Mouse (Mus musculus) activated CD4-positive, CD25-positive, alpha-beta regulatory T cell, adult 4 months (primary cell): ENCODE results near the gene Ap5m1. TPM values are rescaled to one million over a fixed set of nuclear protein-coding genes. Genes with fewer than 3 reads are reported as not detected.

Experiments
- ATAC-seq: one replicate; pipeline ENCODE4 v1.8.0; 2017
- polyA plus RNA-seq, 2 experiments: library from polyadenylated mRNA; unstranded; fragments of 100-300 nt; shearing (Covaris generic); gene quantifications; one replicate each; pipeline ENCODE4 v1.2.1; 2017

The Ap5m1 gene
- polyA plus RNA-seq, 2 experiments from 2014 or later = 51.0 to 56.1 TPM

- ATAC-seq = no peak
Measured at GRCm38 (mm10) chr14:49128544-49129263, 62.8 kb downstream of the Ap5m1 start.

- no peak for ATAC-seq
Measured at GRCm38 (mm10) chr14:49132391-49132790, 66.5 kb downstream of the Ap5m1 start.

- ATAC-seq = no peak
Measured at GRCm38 (mm10) chr14:49138171-49138570, 72.3 kb downstream of the Ap5m1 start.

GRCm38 (mm10) chr14:49140756-49141155, 74.9 kb downstream of the Ap5m1 start:
- ATAC-seq = no peak

Other genes with a start within 250 kb of the Ap5m1 start
- gene Exoc5, start 556 bp downstream of the Ap5m1 start, polyA plus RNA-seq = 10 to 100 TPM; 21.8 to 22.5 TPM
- 1 to 10 TPM; 6.7 to 9.4 TPM for gene Naa30, start 106.1 kb downstream of the Ap5m1 start, polyA plus RNA-seq
- not detected for gene ccdc198, start 179.4 kb downstream of the Ap5m1 start, polyA plus RNA-seq